Mouse (Mus musculus) c-Kit-positive CD71-positive TER-119-positive erythroid progenitor cells, embryonic 14.5 days (primary cell): ENCODE data around the gene Col6a2.

Source experiments
- DNase-seq: peaks from one replicate; pipeline ENCODE4 v3.0.0-alpha.2; 2013; ENCODE audit warnings: low spot score

Col6a2 gene

DNA sequence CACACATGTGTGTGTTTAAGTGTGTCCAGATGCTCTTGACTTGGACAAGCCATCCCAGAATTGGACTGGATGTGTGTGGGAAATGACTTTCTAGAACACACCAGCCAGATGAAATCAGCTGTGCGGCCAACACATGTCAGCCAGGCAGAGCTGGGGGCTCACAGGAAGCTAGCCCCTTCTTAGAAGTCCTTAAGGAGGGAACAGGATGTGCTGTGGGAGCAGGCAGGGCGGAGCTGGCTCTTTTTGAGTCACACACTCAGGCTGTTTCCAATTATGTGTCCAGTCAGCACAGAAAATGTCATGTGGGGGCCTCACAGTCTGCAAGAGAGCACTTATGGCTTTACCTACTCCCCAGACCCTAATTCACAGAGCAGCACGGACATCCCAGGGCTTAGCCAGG is 12.6 kb upstream of the Col6a2 start:
- no peak for DNase-seq

DNA sequence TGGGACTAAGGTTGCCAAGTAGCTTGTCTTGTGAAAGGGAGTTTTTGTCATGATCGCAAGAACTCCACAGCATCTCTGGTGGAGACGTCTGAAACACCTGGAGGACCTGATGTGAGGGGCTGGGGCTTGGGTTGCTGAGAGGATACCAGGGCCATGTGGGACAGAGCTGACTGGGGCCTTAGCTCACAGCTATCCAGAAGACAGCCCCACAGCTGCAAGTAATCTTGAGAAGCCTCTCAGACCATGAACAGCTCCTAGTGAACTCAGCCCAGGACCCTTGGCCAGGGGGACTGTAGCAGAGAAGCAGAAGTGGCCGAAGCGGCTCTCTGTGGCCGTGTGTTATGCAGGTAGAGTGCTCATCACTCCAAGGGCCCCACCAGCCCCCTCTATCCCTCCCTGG is 11.2 kb upstream of the Col6a2 start:
- DNase-seq, result no peak

DNA sequence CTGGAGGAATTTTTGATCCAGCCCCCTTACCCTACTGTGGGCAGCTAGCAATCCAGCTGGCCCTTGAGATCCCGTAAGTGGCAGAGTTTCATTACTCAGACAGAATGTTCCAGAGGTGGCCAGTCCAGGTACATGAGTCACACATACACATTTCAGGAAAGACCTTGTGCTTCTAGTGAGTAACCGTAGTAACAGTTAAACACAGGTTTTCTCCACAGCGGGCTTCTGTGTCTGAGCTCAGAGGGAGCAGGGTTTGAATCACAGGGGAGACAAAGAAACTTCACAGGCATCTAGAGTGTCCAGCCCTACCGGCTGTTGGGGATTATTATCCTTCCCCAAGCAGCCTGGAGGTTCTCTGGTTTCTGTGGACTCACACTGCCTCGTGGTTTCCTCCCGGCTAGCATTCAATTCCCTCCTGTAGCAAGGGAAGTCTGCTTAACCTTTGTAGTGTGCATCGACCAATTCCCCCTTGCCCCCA is 10.7 kb upstream of the Col6a2 start:
- no peak for DNase-seq

DNA sequence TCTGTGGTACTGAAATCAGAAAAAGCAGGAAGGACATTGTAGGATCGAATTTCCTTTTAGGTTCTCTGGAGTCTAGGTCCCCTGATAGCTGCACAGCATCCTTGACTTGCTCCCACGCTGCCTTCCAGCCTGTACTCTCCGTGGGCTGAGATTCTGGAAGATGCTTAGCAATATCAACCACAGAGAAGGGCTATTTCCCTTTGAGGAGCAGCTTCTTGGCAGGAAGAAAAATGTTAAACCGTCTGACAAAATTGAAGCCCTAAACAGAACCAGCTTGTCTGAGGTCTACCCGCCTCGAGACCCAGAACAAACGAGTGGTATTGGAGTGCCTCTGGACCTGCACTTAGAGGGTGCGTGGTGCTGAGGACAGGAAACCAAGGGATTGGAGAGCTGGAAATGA is 9.2 kb upstream of the Col6a2 start:
- no peak for DNase-seq

DNA sequence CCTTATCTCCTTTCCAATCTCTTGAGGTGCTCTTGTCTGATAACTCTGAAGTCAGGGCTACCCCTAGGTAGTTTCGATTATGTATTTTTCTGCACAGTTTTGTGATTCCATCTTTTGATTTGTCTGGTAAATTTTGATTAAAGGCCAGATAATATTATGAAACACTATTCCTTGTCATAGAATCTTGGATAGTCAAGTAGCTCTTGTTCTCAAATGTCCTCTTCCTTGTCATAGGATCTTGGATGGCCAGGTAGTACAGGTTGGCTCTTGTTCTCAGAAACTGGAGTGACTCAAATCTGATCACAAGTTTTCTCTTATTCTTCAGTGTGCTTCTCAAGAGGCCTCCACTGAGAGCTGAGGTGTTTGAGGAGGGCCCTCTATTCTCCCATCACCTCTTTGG is 7.2 kb upstream of the Col6a2 start:
- DNase-seq, result no peak

DNA sequence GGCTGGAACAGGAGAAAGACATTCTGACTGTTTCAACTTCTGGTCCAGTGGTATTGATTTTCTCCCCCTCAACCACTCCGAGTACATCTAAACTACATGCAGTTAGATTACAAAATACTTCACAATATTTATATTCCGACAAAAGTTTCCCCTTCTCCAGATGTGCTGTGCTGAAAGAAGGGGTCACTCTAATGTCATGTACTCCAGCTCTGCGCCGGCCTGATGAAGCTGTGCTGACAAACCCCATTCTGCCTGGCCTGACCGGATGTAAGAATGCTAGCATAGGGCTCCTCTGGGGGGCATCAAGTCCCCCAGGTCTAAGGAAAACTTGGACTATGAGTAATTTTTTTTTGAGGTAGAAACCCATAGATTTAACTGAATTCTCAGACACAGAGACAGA is 4.3 kb upstream of the Col6a2 start:
- DNase-seq, result no peak

DNA sequence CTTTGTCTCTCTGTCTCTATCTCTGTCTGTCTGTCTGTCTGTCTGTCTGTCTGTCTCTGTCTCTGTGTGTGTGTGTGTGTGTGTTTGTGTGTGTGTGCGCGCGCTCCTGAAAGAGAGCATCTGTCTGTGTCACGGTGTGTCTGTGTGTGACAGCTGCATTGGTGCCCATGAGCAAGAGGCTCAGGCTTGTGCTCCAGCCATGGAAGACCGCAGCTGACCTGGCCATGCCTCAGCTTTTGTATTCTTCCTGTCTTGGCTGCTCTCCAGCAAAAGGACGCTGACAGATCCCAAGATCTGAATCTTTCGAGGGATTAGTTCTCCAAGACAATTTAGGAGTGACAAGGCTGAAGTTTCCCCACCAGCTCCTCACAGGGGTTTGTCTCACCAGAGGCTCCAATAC is 1.5 kb upstream of the Col6a2 start:
- DNase-seq, result no peak

DNA sequence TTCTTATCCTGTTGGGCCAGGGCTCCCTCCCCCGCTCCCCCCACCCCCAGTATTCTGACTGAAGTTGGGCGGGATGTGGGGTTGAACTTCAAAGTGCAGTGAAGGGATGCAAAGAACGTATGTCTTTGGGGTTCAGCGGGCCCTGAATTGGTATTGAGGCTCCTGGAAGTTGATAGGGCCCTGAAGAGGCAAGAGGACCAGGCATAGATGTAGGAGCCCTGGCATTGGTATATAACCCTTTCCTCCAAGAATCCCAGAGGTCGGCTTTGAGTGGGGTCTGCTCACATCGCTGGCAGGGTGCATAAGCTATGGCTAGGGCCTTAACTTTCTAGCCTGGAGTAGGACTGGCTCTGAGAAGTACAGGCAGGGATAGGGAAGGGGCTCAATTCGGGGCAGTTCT is 304 bp upstream of the Col6a2 start:
- no peak for DNase-seq

DNA sequence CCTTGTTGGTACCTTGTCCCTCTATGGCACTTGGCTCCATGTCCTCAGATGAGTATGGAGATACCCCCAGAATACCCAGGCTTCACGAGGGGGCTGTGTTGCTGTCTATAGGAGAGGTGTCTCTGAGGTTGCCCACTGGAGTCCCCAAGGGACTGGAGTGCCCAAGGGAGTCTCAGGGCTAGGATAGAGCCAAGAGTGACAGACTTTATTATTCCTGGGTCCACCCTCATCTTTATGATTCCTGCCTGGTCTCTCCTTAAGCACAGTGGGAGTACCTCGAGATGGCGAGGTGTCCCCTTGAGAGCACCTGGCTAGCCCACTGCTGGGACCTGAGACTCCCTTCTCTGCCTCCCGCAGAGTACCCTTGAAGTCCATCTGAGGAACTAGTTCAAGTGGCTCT is 1.0 kb downstream of the Col6a2 start:
- no peak for DNase-seq

DNA sequence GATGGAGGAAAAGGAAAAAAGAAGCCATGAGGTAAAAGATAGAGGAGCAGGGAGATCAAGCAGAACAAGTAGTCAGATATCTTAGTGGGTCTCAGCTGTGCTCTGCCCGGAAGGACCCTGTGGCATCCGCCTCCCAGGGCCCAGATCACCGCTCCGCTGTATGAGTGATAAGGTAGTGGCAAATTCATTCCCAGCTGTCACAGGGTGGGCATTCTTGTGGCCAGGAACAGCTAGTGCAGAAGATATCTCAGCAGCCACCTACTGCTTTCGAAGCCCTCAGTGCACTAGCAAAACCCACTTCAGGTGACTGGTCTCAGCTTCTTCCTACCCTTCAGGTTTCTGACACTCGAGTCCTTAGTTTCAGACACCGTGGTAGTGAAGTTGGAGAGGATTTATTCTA is 11.0 kb downstream of the Col6a2 start:
- no peak for DNase-seq

DNA sequence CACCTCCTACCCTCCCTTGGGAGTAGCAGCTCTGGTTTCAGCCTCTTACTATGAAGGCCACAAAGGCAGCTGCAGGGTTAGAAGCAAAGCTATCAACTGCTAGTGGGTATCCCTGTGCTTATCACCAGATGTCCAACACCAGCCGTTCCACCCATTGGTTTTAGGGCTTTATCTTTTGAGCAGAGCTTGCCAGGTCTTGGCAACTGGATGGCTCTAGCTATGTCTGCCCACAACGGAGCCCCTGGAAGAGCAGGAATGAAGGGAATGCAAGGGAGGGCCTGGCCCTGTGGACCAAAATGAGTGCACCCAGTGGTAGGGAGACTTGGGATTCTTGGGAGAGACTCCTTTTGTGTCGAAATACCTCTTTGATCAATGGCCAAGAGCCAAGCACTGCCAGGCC is 20.7 kb downstream of the Col6a2 start:
- no peak for DNase-seq

DNA sequence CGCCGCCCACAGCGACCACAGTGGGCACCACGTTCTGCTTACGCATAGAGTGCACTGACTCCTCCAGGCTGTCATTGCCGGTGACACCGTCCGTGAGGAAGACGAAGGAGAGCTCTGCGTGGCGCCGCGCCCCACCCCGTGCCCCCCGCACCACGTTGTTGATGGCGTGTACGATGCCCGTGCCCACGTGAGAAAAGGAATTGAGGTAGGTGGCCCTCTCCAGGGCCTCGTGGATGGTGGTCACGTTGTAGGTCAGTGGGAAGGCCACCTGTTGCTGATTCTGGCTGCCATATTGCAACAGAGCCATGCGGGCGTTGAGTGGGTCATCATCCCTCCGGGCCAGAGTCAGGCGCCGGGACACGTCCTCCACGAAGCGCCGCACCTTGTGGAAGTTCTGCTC is 27.1 kb downstream of the Col6a2 start:
- no peak for DNase-seq

DNA sequence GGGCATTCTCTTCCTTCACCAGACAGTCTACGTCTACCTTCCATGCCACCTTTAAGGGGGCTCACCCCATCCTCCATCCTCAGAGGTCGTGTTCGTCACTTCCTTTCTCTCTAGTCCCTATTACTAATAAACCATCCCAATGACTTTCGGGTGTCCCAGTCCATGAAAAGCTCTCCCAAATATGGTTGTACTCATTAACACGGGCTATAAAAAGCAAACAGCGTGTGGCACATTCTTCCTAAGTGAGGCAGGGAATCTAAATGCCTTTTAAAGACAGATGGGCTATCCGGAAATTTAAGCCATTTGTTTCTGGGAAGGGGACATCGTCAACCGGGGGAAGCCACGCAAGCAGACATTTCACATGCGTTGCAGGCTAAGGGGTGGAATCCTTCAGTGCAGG is 33.2 kb downstream of the Col6a2 start:
- DNase-seq, result no peak

DNA sequence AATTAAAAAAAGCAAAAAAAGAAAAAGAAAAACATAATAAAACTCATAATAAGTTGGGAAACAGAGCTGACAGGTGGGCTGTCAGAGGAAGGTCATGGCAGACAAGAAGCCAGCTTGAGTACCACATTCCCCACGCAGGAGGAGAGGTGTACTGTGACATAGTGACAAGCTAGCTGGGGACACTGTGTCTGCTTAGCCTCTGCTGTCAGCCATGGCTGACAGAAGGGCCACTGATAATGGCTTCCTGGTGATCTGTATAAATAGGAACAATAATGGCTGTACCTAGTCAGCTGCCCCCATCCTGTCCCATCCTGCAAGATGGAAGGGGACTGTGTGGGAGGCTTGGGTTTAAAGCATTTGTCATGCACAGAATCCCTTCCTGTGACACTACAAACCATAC is 37.2 kb downstream of the Col6a2 start:
- no peak for DNase-seq

DNA sequence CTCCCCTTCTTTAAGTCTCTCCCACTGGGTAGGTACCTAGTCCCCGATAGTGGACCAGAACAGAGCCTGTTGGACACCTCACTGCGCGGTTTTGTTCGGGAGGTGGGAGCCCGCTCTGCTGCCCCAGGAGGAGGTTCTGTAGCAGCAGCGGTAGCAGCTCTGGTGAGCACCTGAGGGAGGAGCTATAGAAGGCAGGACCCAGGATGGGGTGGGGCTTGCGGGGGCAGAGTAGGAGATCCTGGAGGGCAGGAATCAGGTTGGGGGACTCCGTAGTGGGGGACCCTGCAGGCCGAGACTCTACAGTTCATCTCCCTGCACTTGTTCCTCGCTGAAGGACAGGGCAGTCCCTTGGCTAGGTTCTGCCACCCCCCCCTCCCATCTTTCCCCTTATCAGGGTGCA is 39.3 kb downstream of the Col6a2 start:
- no peak for DNase-seq

DNA sequence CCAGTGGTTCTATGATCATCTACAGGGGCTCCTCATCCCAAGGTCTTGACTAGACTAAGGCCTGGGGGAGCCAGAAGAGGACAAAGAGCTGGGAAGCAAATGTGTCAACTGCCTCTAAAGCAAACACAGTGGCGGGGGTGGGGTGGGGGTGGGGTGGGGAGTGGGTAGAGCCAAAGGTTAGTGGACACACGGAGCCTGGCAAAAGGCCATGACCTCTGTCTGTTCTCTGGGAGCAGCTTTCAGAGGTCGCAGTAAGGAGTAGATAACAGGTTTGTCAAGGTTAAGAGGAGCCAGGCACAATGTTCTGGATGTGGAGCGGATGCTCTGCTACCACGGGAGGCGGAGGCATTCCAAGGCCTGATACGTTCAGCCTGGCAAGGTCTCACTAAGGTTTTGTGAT is 46.5 kb downstream of the Col6a2 start:
- DNase-seq, result no peak

DNA sequence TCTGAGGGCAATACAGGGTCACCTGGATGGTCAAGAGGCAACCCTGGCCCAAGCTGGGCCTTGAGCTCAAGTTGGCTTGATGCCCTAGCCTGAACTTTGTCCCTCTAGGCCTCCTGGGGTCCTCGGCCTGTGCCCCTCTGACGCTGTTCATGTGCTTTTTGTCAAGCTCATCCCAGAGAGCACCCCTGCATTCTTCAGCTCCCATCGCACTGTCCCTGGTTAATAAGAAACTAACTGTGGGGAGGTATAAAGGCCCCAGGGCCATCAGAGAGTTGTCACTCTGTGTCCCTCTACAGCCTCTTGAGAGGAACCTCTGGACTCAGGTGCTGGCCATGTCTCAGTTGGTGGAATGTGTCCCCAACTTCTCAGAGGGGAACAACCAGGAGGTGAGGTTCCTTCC is 48.1 kb downstream of the Col6a2 start, which contains the start of gene Ftcd:
Gene Ftcd (plus strand): TSS at position 275 of the 400 bp plus-strand sequence.
- DNase-seq, result no peak

DNA sequence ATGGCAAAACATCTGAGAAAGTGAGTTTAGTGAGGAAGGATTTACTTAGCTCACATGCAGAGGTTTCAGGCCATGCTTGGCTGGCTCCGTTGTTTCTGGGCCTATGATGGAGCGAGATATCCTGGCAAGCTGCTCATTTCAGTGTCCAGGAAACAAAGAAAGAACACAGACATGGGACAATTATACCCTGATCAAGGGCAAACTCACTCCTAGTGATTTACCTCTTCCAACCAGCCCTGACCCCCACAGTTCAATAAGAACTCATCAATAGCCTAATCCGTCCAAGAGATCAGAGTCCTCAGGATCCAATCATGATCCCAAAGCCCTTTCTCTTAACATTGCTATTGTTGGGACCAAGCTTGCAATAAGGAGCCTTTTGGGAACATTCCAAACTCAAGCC is 51.3 kb downstream of the Col6a2 start:
- no peak for DNase-seq

DNA sequence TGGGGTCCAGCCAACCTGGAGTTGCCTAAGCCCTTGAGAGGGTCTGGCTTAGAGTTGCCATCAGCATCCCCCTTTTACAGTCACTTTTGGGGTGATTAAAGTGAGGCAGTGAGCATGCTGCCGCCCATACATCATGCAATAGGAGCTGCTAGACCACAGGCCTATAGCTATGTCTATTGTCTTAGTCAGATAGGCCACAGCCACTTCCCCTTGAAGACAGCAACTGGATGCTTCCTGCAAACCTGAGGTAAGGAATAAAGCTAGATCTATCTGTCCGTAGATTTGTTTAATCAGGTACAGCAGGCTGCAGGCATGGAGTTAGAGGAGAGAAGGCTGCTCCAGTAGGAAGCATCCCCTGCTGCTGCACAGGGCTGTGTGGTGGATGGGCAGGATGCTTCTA is 52.4 kb downstream of the Col6a2 start:
- no peak for DNase-seq

DNA sequence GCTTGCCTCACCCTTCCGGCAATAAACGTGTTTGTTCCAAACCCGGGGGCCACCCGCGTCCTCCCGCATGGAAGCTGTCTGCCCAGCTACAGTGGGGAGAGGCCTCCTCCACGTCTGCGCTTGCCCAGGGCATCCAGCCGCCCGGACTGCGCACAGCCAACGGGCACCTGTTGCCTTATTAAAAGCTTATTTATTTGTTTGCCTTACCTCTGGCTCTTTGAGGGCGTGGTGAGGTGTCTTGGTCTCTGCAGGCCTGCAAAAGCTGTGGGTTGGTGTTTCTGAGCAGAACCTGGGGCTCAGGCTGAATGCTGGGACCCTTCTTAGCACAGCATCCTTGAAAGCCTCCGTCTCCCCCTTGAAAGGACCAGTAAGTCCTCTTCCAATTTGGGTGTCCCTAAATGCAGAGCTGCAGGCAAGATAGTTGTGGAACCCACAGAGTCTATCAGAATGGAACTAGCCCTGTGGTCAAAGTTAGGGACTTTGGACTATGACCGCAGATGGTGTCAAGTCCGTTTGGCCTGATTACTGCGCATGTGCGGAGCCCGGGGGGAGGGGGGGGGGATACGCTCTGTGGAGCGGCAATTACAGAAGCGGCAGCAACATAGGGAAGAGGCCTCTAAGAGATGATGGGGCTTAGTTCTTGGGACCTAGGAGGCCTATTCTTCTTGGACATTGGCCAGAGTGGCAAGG is 53.3 kb downstream of the Col6a2 start:
- DNase-seq, result no peak

DNA sequence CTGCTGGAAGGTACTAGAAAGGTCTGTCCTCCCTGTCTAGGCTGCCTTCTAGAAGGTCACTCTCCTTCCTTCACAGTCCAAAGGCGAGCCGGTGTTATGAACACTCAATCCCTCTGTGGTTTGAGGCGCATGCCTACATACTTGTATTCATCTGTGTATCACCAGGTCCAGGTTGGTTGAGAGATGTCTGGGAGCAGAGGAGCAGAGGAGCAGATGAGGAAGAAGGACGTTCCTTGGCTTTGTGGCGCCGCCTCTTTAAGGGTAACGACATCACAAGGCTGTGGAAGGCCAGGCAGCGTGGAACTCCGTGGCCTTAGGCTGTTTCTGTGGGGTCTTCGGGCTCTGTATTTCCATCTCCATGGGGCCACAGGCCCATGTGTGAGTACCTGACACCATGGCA is 61.5 kb downstream of the Col6a2 start, which contains the start of gene Spatc1l:
Gene Spatc1l (plus strand): TSS at position 301 of the 400 bp plus-strand sequence.
- no peak for DNase-seq

DNA sequence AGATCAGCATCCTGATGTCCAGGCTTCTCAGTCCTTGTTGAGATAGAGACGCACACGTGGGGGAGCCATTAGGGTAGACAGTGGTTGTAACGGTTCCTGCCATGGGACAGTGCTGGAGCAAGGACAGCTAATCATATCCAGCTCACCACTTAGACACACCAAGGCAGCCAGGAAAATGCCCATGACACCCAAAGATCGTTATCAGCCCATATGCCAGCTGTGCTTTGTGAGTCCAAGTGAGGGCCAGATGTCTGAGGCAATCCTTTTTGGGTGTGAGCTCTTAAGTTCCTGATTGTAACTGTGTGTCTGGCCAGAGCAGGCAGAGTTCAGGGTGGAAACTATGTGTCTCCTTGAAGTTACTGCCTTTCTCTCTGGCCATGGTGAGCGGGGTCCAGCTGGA is 69.4 kb downstream of the Col6a2 start:
- no peak for DNase-seq

DNA sequence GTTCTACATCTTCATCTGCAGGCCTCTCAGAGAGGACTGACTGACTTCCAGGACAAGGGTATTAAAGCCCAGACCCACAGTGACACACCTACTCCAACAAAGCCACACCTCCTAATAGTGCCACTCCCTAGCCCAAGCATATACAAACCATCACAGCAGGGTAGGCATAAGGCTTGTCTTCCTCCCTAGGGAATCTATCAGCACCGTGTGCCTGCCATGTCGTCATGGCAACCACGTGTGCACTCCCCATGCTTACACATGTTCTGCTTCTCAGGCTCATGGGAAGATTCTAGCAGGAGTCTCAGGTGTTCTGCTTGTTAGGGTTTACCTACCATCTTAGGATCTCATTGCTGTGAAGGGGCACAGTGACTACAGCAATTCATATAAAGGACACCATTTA is 71.9 kb downstream of the Col6a2 start:
- DNase-seq, result no peak

DNA sequence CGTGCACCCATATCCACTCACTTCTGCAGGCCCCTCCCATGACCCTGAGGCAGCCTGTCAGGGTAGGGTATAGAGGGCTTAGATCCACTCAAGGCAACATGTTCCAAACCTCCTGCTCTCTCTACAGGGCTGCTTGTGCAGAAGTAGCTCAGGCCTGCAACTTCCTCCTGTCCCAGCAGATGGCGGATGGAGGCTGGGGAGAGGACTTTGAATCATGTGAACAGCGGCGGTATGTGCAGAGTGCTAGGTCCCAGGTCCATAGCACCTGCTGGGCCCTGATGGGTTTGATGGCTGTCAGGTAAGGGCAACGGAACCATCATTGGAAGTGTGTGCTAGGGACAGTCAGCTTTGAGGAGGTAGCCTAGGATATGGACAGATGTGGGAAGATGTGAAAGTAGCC is 73.0 kb downstream of the Col6a2 start:
- DNase-seq, result no peak

DNA sequence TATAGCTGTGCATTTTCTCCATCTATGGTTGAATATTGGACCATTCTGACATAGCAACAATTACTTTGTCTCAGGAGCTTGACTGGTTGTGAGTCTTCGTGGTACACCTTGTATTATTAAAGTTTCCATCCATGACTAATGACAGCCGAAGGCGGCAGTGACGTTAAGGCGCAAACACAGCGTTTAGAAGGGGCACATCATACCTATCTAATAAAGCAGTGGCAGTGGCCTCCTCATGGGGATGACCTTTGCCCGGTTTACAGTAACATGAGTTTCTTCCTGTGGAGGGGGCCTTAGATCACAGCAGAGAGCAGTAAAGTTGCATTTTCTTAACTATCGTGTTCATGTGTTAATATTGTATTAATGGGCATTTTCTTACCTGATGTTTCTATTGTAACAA is 75.2 kb downstream of the Col6a2 start:
- DNase-seq, result no peak
